Mouse (Mus musculus) layer of hippocampus, adult 11-12 months (tissue): ENCODE results near the gene Kcnk10.

ENCODE experiments used
- DNase-seq: peaks from one replicate; pipeline ENCODE4 v3.0.0; 2022; ENCODE audit warnings: low spot score

The Kcnk10 gene

DNA sequence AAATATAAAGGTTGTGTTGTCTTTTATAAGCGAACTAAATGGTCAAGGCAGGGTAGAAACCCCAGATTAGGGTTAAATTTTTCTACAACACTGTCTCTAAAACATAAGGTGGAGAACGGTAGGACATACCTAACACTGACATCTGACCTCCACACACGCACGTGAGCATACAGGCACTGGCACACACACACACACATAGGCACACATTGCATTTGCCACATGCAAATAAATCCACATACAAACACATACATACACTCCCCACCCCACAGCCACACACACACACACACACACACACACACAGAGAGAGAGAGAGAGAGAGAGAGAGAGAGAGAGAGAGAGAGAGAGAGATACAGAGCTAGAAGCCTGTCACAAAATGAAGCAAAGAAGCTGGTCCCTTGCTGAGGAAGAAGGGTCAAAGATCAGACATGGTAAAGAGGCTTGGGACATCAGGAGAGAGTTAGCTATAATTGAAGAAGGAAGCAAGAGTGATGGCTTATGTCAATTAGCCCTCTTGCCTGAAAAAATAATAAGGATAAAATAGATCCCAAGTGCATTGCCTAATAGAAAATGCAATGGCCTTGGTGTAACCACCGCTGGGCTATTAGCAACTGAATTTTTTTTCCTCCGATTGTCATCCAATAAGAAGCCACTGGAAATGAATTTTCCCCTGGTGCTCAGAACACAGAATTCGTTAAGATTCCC, 58.1 kb downstream of the Kcnk10 start:
- no peak for DNase-seq

- DNase-seq, result no peak
Observed at GRCm38 (mm10) chr12:98505601-98506000, 72.5 kb downstream of the Kcnk10 start.

- no peak for DNase-seq
Observed at GRCm38 (mm10) chr12:98501528-98502280, 76.4 kb downstream of the Kcnk10 start.

DNA sequence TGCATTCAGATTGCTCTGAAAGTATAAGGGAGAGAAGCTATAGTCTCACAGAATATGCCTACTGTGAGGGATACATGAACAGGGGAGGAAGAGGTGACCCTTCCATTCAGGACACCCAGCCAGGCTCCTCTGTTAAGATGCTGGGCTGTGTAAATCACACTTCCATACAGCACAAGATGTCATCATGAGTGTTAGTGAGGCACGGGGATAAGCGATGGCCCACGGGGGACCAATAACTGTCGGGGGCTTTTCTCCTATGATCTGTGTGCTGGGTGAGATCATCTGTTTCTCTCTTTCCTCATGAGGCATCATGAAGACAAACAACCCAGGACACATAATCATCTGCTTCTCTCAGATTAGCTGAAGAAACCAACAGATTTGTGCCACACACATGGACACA, 77.1 kb downstream of the Kcnk10 start:
- no peak for DNase-seq

- DNase-seq, result no peak
Observed at GRCm38 (mm10) chr12:98481460-98481859, 96.7 kb downstream of the Kcnk10 start.

- no peak for DNase-seq
Observed at GRCm38 (mm10) chr12:98481048-98481447, 97.1 kb downstream of the Kcnk10 start.

DNA sequence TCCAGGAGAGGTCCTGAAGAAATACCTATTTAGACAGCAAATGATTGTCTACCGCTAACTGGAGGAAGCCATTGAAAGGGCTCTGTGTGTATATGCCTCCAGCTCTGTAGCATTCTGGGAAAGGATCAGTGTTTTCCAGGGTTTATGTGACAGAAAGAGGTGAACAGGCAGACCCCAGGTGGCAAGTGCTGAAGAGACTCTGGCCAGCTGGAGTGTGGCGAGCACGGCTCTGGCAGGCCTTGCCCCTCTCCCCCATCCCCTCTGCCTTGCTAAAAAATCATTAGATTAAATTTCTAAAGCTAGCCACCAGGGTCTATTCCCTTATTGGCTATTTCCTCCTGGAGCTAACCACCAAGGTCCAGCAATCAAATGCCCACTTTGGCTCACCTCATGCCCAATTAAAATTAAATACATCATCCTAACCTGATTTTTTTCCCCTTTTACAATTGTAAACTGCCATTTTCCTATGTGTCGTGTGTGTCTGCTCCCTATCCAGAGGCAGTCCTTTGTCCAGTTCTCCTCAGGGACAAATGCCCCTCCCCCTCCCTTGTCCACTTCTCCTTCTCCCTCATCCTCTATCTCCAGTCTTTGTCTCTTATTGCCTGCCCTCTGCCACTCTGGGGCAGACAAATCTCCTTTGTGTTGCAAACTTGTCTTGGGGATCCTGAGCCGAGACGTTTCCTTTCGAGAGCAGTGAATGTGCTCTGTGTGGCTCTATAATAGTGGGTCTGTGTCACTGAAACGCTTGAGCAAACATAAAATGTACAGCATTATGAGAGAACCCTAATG, 100.2 kb downstream of the Kcnk10 start:
- no peak for DNase-seq

DNA sequence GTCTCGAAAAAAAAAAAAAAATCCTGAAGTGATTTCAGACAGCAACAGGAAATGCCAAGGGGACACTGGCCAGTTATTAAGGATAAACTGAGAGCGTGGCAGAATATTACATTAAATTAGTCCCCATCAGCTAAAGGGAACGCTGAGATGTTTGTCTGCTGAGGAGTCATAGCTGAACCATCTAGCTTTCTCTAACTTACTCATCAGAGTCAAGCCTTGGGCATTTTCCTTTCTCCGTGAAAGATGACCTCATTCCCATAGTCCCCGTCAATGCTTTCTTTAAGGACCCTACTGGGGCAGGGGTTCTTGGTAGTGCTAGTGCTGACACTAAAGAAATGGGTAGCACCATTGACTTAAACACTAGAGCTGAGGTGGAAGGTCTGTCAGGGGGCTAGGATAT, 106.9 kb downstream of the Kcnk10 start:
- peak; percentile 1 for DNase-seq

DNA sequence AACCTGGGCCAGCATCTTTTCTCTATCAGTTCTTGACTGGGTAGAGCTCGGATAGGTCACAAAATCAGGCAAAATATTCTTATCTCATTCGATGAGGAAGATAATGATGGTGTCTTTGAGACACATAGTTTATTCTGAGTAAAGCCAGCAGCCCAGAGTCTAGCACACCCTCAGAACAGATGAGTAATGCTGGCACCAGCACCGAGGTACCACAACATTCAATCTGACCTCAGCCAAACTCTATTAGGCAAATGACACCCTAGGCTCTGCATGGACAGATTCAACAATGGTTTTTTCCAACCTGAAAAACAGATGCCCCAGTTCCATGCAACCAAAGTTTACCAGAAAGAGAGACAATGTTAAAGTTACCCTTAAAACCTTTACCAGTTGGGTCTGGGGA, 108.0 kb downstream of the Kcnk10 start:
- peak; percentile 1 for DNase-seq

- no peak for DNase-seq
Observed at GRCm38 (mm10) chr12:98467793-98468192, 110.3 kb downstream of the Kcnk10 start.

DNA sequence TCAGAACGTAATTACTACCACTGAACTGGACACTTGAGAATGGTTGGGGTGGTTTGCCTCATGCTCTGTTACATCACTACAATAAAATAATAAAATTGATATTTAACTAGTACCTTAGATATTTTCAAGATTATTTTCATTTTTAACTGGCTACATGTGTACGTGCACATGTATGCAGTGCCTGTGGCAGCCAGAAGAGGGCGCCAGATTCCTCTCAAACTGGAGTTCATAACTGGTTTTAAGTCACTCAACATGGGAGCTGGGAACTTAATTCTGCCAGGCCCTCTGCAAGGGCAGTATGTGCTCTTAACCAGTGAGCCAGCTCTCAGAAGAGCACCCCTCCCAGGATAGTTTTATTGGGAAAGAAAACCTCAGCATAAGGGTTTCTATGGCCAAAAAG, 118.2 kb downstream of the Kcnk10 start:
- DNase-seq, result peak; percentile 39

GRCm38 (mm10) chr12:98458944-98459343, 119.2 kb downstream of the Kcnk10 start:
- DNase-seq, result no peak

DNA sequence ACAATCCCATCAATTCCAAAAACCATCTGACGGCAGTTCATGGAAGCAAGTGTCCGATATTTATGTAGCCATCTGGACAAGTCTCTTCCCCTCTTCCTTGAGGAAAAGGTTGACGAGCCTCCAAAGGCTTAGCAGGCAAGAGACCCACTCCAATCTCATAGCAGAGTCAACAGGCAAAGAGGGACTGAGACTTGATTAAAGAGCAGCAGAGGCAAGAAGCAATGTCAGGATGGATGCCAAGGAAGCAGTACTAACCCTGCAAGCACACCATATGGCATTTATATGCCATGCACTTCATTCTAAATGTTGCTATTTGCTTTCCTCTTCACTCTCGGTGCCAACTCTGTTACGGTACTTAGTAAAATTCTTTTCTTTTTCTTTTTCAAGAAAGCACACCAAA, 119.6 kb downstream of the Kcnk10 start:
- DNase-seq, result peak; percentile 26

DNA sequence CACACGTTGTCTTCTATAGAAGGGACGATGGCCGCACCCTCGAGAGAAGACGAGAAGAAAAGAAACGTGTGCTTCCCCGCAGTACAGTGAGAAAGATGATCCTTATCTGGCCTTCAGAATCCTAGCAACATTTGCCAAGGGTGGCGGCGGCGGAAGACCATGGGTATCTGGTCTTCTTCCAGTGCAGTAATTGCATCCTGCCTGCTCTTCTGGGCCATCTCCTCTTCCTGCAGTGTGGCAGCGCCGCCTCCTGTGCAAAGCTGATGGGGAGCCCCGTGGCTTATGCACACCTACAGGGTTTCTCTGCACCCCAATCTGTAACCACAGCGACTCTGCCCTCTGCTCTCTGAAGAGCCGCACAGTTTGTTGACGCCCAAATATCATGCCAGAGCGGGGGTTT, 124.9 kb downstream of the Kcnk10 start:
- no peak for DNase-seq

DNA sequence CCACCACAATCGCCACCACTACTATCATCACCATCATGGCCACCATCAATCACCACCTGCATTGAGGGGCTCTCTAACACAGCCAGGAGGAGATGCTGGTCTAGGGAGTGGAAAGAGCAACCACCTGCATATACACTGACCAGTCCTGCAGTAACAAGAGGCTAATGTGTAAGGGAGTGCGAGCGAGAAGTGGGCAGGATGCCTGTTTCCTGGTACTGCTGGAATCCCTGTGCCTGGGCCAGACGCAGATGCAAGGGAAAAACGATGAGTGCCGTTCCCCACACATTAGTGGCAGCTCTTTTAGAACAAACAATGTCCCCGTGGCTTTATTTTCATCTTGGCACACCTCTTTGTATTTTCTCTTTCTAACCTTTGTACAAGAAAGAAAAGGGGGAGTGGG, 125.5 kb downstream of the Kcnk10 start:
- no peak for DNase-seq

DNA sequence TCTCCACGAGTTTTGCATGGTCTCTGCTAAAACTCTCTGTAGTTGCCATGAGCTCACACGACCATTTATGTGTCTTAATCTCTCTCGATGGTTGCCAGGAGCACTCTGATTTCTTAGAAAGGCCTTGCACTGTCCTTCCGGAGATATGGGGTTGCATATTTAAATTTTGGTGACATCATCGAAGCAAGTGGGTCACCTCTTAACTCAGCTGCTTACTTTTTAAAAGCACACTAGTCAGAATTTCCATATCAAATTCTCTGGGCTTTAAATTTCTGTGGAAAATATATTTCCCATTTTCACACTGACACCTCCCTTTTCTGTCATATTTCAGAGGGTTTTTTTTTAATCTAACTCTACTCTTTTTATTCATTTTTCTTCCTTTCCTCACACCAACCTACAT, 132.5 kb downstream of the Kcnk10 start:
- DNase-seq, result no peak

DNA sequence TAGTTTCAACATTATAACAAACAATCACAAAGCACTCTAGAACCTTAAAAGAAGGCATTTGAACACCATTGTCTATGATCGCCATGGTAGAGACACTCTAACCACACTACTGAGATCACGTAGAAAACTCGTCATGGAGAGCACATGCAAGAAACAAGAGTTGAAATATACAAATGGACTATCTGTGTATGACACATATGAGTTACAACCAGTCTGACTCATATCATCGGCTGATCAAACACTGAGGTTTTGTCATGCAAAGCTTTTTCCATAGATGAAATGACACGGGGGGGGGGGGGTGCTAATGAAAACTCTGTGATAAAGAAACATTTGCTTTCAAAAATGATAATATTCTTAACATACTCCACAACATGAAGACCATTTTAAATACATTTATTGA, 133.2 kb downstream of the Kcnk10 start:
- DNase-seq, result no peak

- no peak for DNase-seq
Observed at GRCm38 (mm10) chr12:98443754-98444153, 134.4 kb downstream of the Kcnk10 start.

GRCm38 (mm10) chr12:98438080-98438479, 140.0 kb downstream of the Kcnk10 start:
- DNase-seq, result no peak

DNA sequence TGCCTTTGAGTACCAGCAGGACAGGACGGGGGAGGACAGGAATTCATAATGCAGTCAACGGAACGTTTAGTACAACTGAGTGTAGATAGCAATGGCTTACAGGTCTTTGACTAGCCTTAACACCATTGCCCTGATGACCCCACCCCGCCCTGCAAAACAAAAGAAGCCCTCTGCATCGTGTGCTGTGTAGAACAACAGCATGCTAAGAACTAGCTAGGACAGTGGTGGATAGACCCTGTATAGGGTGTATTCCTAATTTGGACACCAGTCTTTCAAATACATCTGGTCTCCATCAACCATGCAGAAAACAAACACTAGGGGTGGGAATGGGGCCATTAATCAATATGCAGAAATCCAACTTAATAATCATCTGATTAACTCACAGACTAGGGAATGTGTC, 147.4 kb downstream of the Kcnk10 start:
- no peak for DNase-seq

DNA sequence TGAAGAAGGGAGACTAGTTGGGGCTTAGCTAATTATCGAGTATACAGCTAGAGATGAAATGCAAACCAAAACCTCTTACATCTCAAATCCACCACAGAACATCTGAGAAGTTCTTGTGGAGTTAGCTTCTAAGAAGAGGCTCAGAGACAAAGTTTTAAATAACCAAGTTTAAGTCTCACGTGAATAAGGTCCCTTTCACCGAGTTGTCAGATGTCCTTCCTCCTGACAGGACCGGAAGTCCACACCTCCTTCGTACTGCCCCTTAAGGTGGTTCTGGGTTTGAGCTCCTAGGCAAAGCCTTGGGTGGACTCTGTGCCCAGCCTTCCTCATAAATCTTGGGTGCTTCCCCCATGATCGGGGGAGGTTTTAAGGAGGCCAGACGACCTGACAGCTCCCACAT, 156.8 kb downstream of the Kcnk10 start:
- DNase-seq, result no peak

- DNase-seq, result no peak
Observed at GRCm38 (mm10) chr12:98419849-98420248, 158.3 kb downstream of the Kcnk10 start.

GRCm38 (mm10) chr12:98409580-98409979, 168.5 kb downstream of the Kcnk10 start:
- DNase-seq, result peak; percentile 12
